Mouse (Mus musculus) thymus, postnatal 4 days (tissue): ENCODE data around the gene Tmem163.

Source experiments
- DNase-seq: peaks from one replicate; pipeline ENCODE4 v3.0.0; 2021

Gene Tmem163

GRCm38 (mm10) chr1:127642976-127643769, 36.2 kb downstream of the Tmem163 start:
- no peak for DNase-seq

DNA sequence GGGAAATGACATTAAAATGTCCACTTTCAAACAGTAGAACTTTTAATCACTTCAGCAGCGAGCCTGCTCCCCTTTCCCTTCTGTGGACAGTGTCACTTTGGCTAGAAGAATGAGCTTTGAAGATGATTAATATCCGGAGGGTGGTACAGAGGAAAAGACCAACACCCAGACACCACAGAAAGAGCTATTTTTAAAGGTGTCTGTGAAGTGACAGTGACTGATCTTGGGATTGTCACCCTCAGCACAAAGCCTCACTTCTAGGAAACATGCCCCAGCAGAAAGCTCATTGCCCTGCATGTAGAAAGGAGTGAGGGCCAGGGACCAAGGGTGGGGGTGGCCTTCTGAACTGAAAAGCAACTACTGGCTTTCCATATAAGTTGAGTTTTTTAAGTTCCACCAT, 41.4 kb downstream of the Tmem163 start:
- no peak for DNase-seq

DNA sequence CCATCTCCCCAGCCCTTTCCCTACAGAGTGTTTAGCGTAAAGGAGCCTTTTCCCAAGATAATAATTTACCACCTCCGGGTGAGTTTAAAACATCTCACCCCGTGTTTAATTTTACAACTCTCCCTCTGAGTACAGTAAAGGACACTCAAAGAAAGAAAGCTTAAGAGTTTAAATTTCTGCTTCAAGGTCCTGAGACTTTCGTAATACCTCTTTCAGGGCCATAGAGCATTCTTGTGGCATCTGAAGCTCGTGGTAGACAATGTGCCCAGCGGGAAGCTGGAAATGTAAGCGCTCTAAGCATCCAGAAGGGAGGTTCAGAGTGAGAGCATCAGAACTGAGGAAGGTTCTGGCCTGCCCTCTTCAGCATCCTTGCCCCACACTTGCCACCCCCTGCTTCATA, 52.2 kb downstream of the Tmem163 start:
- DNase-seq: no peak

DNA sequence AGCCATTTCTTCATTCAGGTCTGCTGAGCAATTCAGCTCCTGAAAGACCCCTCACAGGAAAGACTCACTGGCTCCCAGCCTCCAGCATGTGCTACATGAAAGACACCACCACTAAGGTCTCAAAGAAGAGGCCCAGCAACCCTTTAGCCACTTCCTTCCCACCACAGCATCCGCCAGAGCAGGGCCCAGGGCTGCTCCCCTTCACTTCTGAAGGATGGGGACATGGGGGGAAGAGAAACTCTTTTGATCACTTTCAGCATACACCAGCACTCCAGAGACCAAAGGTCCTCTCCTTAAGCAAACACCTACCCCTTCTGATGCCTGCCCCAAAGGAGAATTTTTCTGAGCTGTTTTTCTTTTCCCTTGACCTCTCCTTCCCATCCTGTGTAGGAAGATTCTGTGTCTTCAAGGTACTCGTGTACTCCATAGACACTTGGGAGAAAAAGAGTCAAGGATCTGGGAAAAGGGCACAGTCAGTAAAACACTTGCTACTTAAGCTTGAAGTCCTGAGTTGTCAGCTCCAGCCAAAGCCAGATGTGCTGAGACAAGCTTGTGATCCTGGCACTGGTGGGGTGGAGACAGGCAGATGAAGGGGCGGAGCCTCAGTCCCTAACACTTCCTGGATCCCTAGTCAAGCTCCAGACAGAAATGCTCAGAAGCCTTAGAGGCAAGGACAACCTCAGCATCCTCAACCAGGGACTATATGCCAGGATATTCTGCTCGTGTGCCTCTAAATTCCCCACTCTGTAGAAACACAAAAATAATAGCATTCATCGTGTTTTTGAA, 53.6 kb downstream of the Tmem163 start:
- DNase-seq: peak; percentile 58

- DNase-seq: no peak
These were observed 57.0 kb downstream of the Tmem163 start for GRCm38 (mm10) chr1:127622349-127622748.

DNA sequence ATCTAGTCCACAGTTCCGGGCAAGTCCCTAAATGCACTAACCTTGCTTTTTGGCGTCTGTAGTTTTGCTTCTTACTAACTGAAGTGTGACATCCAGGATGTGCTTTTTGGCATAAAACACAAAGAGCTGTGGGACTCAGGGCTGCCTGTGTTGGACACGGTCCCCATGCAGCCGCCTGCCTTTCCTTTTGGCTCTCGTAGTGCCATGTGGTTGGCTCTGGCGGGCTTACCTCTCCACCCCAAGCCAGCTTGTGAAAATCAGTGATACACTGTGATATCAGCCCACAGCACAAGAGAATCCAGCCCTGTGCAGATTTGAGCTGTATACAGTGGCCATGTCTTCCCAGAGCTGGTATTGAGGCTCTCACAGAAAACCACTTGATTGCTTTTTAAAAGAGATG, 60.3 kb downstream of the Tmem163 start:
- no peak for DNase-seq

DNA sequence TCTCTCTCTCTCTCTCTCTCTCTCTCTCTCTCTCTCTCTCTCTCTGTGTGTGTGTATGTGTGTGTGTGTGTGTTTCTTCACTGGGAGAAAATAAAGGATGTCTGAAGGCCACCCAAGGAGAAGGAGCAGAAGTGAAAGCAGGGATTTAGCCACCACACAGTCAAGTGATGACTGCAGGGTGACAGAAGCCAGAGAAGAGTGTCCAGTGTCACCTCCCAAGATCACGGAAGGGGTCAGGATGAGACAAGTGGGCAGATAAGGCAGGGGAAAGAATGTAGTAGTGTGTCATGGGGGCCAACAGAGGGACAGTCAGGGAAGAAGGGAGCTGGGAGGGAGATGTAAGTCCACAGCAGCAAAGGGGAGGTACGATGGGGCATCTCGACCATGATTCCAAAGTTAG, 69.0 kb downstream of the Tmem163 start:
- no peak for DNase-seq

DNA sequence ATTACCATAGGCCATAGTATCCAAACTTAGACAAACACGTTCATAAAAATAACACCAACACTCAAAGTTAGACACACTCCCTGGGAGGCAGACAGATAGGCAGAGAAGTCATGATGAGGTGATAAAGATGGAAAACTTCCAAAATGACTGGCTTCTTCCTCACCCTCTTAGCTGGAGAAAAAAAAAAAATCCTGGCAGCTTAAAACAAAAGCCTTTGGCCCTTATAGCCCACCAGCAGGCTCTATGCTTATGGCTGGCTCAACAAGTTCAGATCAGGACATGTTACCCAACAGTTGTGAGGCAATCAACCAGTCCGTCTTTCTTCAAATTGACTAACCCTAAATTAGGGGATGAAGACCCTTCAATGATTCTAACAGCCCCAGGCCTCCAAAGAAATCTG, 69.5 kb downstream of the Tmem163 start:
- no peak for DNase-seq

DNA sequence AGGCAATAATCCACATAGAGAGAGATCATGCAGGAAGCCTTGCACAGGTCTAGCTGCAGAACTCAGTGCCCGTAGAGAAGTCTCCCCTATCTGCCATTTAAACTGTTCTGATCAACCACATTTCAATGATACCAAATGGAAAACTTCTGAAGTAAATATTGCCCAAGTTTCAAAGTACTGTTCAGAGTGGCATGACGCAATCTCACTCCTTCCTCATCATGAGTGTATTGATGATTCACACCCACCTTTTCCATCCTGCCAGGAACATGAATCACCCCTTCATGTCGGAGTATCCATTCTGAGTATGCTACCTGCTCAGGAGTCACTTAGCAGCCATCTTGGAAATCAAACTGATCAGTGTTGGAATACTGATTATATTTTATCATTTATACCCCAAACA, 71.0 kb downstream of the Tmem163 start:
- DNase-seq: no peak

DNA sequence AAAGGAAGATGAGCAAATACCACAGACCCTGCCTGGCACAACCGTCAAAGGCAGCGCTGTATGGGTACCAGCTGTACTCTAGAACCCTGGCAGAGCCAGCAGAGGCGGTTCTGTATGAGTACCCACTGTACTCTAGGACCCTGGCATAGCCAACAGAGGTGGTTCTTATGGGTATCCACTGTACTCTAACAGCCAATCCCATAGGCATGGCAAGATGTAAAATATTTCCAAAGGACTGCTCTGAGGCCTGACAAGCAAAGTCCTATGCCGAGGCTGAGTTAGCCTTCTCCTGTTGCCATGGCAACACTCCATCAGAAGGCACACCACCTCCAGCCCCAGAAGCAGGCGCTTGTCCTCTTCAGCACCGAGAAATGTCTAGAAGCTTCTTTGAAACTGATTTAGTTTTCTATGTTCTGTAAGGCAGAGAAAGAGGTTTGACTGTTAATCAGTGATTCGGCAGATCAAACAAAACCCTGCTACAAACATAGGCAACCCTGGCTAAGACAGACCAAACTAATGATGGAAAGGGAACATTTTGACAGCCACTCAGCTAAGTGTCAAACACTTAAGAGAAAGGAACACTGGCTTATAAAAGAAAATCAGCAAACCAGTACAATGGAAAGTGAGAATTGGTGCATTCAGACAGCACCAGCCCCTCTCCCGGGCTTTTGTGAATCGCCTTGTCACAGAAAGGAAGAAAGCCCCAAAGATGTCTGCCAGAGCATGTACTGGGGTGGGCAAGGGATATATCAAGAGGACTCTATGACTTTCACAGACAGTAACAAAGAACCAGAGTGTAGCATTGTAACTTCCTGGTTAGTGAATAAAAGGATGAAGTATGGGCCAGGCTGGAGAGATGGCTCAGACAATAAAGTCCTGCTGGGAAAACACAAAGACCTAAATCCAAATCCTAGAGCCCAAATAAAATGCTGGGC, 75.4 kb downstream of the Tmem163 start:
- no peak for DNase-seq

GRCm38 (mm10) chr1:127596143-127596542, 83.2 kb downstream of the Tmem163 start:
- DNase-seq: no peak

GRCm38 (mm10) chr1:127595735-127596134, 83.6 kb downstream of the Tmem163 start:
- no peak for DNase-seq

DNA sequence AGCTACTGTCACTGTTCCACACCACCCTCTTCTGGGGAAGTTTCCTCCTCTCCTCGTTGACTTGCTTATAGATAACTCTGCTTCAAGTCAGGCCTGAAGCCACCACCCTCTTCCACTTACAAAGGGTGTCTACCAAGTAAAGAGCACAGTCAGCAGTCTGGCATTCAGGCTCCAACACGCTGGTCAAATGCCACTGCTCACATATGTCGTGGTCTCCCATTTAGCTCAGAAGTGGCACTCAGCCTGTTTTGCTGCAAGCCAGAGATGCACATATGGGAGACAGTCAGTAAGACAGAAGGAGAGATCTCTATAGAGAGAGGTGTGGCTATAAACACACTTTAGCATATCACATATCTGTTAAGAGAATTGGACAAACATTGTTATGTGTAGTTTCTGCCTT, 89.8 kb downstream of the Tmem163 start:
- no peak for DNase-seq

- no peak for DNase-seq
These were observed 92.3 kb downstream of the Tmem163 start for GRCm38 (mm10) chr1:127587071-127587470.

GRCm38 (mm10) chr1:127586156-127586555, 93.2 kb downstream of the Tmem163 start:
- no peak for DNase-seq

DNA sequence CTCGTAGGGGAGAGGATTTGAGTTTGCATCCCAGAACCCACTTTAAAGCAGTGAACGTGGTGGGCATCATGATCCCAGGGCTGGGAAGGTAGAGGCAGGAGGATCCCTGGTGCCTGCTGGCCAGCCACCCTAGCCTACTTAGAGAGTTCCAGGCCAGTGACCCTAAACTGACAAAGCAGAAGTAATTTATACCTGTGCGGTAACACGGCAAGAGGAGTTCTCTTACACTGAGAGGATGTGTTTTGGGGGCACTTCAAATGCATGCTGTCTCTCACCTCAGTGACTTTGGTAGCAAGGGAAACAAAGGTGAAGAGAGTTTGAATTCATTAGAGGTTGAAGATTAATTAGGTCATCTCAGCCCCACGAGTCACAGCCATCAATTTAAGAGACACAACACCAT, 101.4 kb downstream of the Tmem163 start:
- DNase-seq: no peak

- DNase-seq: no peak
These were observed 102.3 kb downstream of the Tmem163 start for GRCm38 (mm10) chr1:127577083-127577482.

GRCm38 (mm10) chr1:127576563-127576962, 102.8 kb downstream of the Tmem163 start:
- DNase-seq: no peak

- DNase-seq: no peak
These were observed 103.2 kb downstream of the Tmem163 start for GRCm38 (mm10) chr1:127576143-127576542.

DNA sequence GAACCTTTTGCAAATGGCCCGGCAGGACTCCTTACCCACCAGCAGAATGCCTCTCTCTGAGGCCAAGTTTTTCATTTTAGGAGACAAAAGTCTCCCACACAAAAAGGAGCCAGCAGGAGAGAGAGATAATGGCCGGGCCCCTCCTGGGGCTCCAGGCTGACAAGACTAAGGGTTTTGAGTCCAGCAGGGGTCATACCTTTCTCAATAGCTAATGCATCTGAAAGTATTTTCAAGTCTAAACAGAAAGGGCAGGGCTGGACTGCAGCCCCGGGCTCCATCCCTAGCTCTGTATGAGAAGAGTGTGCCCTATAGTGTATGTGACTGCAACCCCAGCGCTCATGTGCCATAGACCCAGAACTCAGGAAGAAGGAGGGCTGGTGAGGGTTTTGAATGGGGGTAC, 103.7 kb downstream of the Tmem163 start:
- DNase-seq: no peak

DNA sequence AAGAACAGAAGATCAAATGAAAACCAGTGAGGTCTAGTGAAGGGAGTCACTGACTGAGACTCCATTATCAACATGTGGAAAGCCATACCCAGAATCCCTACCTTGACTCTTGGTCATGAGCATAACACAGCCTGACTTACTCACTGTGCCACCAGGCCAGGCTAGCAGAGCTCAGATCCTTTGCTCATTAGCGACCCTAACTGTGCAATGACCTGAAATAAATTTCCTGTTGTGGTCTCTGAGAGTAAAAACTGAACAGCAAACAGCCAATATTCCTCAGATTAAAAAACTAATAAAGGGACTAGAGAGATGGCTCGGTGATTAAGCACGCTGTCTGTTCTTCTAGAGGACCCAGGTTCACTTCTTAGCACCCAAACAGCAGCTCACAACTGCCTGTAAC, 106.2 kb downstream of the Tmem163 start:
- DNase-seq: no peak

DNA sequence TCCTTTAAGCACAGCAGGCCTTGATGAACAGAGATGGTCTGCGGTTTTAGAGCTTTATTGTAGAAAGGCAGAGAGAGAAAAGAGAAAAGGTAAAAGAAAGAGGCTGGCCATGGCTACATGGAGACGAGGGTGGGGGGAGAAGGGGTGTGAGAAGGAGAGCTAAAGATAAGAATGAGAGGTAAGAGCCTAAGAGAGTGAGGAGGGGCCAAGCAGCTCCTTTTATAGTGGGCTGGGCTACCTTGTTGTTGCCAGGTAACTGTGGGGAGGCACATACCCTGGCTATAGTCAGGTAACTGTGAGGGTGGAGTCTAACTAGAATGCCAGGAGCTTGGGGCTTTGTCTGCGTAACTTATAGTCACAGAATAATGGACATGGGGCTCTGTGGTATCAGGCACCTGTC, 110.7 kb downstream of the Tmem163 start:
- DNase-seq: no peak

DNA sequence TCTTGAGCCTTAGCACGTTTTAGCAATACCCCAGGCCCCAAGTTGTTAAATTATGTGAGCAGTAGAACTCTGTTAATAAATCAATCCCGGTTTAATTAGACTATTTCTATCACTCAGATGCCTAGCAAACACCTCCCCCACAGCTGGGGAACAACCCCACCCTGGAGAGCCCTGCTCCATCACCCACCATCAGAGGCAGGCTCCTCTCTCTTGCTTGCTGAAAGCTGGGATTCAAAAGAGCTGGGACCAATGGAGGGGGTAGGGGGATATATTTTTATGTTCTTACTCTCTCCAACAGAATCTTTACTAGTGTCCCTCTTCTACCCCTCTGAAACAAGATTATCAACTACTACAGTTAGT, 122.9 kb downstream of the Tmem163 start:
- no peak for DNase-seq
